Mouse (Mus musculus) forebrain, embryonic 14.5 days (tissue): ENCODE measurements around the gene Rnd3. TPM values are rescaled to one million over a fixed set of nuclear protein-coding genes. Genes with fewer than 3 reads are reported as not detected.

Source experiments
- ATAC-seq: fragments of 200-750 bp; cut with Nextera tagmentation; 2 replicates; pipeline ENCODE4 v1.8.0; 2017; ENCODE audit warnings: mild to moderate bottlenecking, moderate library complexity
- DNase-seq: peaks from one replicate; pipeline ENCODE4 v3.0.0-alpha.2; 2015; ENCODE audit warnings: low spot score
- H3K27ac ChIP-seq: fragments of 300-500 bp; sonication (generic); 2 replicates; pipeline ENCODE4 v1.5.1; 2014; ENCODE audit warnings: low read depth, mild to moderate bottlenecking, control low read depth, low read length, moderate library complexity
- H3K27me3 ChIP-seq: fragments of 300-500 bp; sonication (generic); replicated peaks from 2 replicates; pipeline ENCODE4 v1.6.1; 2014; ENCODE audit warnings: low read length, control low read depth, mixed read lengths; ENCODE audit not compliant: control insufficient read depth, insufficient read depth
- H3K36me3 ChIP-seq: fragments of 300-500 bp; sonication (generic); 2 replicates; pipeline ENCODE4 v1.6.1; 2014; ENCODE audit warnings: low read length, control low read depth; ENCODE audit not compliant: control insufficient read depth, insufficient read depth
- H3K4me1 ChIP-seq: fragments of 300-500 bp; sonication (generic); 2 replicates; pipeline ENCODE4 v1.6.1; 2014; ENCODE audit warnings: antibody characterized with exemption, low read length, control low read depth; ENCODE audit not compliant: control insufficient read depth, insufficient read depth
- H3K4me2 ChIP-seq: fragments of 300-500 bp; sonication (generic); 2 replicates; pipeline ENCODE4 v1.6.1; 2014; ENCODE audit warnings: mild to moderate bottlenecking, control low read depth, low read length
- H3K4me3 ChIP-seq: fragments of 300-500 bp; sonication (generic); 2 replicates; pipeline ENCODE4 v1.5.1; 2014; ENCODE audit warnings: low read depth, low read length, control low read depth
- H3K9ac ChIP-seq: fragments of 300-500 bp; sonication (generic); 2 replicates; pipeline ENCODE4 v1.6.1; 2014; ENCODE audit warnings: mild to moderate bottlenecking, low read length, control low read depth, moderate library complexity
- H3K9me3 ChIP-seq: fragments of 300-500 bp; sonication (generic); replicated peaks from 2 replicates; pipeline ENCODE4 v1.6.1; 2016; ENCODE audit warnings: low read length, control low read depth, mixed read lengths; ENCODE audit not compliant: control insufficient read depth
- WGBS: fragments of 180-500 bp; shearing (Covaris S2); extraction: QIAGEN DNeasy Blood & Tissue Kit; methylation state at CpG from one replicate; pipeline ENCODE4 v1.1.7; 2014; 5-methylcytosine and 5-hydroxymethylcytosine counted together
- polyA plus RNA-seq: library from polyadenylated mRNA; unstranded; fragments of >200 nt; fragmentation: Nextera tagmentation; extraction: Ambion mirVana; gene quantifications from 2 replicates; pipeline ENCODE4 v1.2.1, GENCODE M21; 2014

The Rnd3 gene
- polyA plus RNA-seq, 1 experiment from 2014 or later: 206 TPM

GRCm38 (mm10) chr2:51082714-51083351 is 66.1 kb downstream of the Rnd3 start:
- Histone ChIP-seq H3K4me3 (no peak overlapping the region), H3K9ac (no peak overlapping the region), H3K27me3 (no peaks in the 10 kb centered on the region), H3K9me3 (no peaks in the 10 kb centered on the region), H3K27ac (peak overlapping the region; percentile 70), H3K4me1 (peaks cover 42% of the 10 kb centered on the region), H3K4me2 (peak overlapping the region; percentile 4; the same call in 1 of the 2 replicates), H3K36me3 (no peaks in the 10 kb centered on the region)
- ATAC-seq (peak; percentile 65), DNase-seq (peak; percentile 87)
- WGBS: 9% methylated on average over 13 of the region's 13 CpGs
